Mouse (Mus musculus) forebrain, embryonic 16.5 days (tissue): Measurements from ENCODE around the gene Zfp593. TPM values are rescaled to one million over a fixed set of nuclear protein-coding genes. Genes with fewer than 3 reads are reported as not detected.

ENCODE experiments used
- ATAC-seq: fragments of 200-750 bp; cut with Nextera tagmentation; 2 replicates; pipeline ENCODE4 v1.8.0; 2017; ENCODE audit warnings: mild to moderate bottlenecking, moderate library complexity
- H3K27ac ChIP-seq: fragments of 300-500 bp; sonication (generic); 2 replicates; pipeline ENCODE4 v1.5.1; 2014; ENCODE audit warnings: low read length, control low read depth
- H3K27me3 ChIP-seq: fragments of 300-500 bp; sonication (generic); replicated peaks from 2 replicates; pipeline ENCODE4 v1.6.1; 2014; ENCODE audit warnings: low read length; ENCODE audit not compliant: control insufficient read depth, insufficient read depth
- H3K36me3 ChIP-seq: fragments of 300-500 bp; sonication (generic); 2 replicates; pipeline ENCODE4 v1.6.1; 2014; ENCODE audit not compliant: control insufficient read depth, insufficient read depth
- H3K4me1 ChIP-seq: fragments of 300-500 bp; sonication (generic); replicated peaks from 2 replicates; pipeline ENCODE4 v1.6.1; 2014; ENCODE audit warnings: low read length; ENCODE audit not compliant: control insufficient read depth, insufficient read depth
- H3K4me2 ChIP-seq: fragments of 300-500 bp; sonication (generic); 2 replicates; pipeline ENCODE4 v1.6.1; 2014; ENCODE audit warnings: mild to moderate bottlenecking, low read length, control low read depth
- H3K4me3 ChIP-seq: fragments of 300-500 bp; sonication (generic); replicated peaks from 2 replicates; pipeline ENCODE4 v1.5.1; 2014; ENCODE audit warnings: mild to moderate bottlenecking, low read length, control low read depth
- H3K9ac ChIP-seq: fragments of 300-500 bp; sonication (generic); replicated peaks from 2 replicates; pipeline ENCODE4 v1.6.1; 2014; ENCODE audit warnings: low read depth, low read length, control low read depth
- H3K9me3 ChIP-seq: fragments of 300-500 bp; sonication (generic); 2 replicates; pipeline ENCODE4 v1.6.1; 2016; ENCODE audit warnings: low read length; ENCODE audit not compliant: control insufficient read depth
- WGBS: fragments of 180-500 bp; shearing (Covaris S2); extraction: QIAGEN DNeasy Blood & Tissue Kit; methylation state at CpG from one replicate; pipeline ENCODE4 v1.1.7; 2014; 5-methylcytosine and 5-hydroxymethylcytosine counted together
- polyA plus RNA-seq: library from polyadenylated mRNA; unstranded; fragments of >200 nt; fragmentation: Nextera tagmentation; extraction: Ambion mirVana; gene quantifications from 2 replicates; pipeline ENCODE4 v1.2.1, GENCODE M21; 2015

Gene Zfp593
- polyA plus RNA-seq, 1 experiment from 2014 or later: 17.1 TPM

- Histone ChIP-seq H3K9ac (no peak overlapping the region), H3K27me3 (no peaks in the 10 kb centered on the region), H3K4me1 (no peaks in the 10 kb centered on the region), H3K4me2 (no peak overlapping the region), H3K4me3 (no peak overlapping the region), H3K36me3 (no peaks in the 10 kb centered on the region), H3K9me3 (no peaks in the 10 kb centered on the region), H3K27ac (no peak overlapping the region)
- WGBS: 82% methylated on average over 2 of the region's 2 CpGs
- ATAC-seq: no peak
Measured at GRCm38 (mm10) chr4:134199371-134199770, 46.0 kb downstream of the Zfp593 start.

Other genes with a start within 250 kb of the Zfp593 start
- 52.5 and 60.9 TPM in 2 replicates for gene Dhdds, start 244.7 kb downstream of the Zfp593 start, polyA plus RNA-seq
- gene Lin28a, start 226.8 kb downstream of the Zfp593 start, polyA plus RNA-seq: not detected in 2 replicates
- not detected in 2 replicates for gene Zfp683, start 191.8 kb downstream of the Zfp593 start, polyA plus RNA-seq
- 1.2 and 1.6 TPM in 2 replicates for gene Crybg2, start 184.8 kb downstream of the Zfp593 start, polyA plus RNA-seq
- gene Cd52, start 150.5 kb downstream of the Zfp593 start, polyA plus RNA-seq: 0.91 and 1.4 TPM in 2 replicates
- gene Ubxn11, start 143.0 kb downstream of the Zfp593 start, polyA plus RNA-seq: 13.3 and 13.6 TPM in 2 replicates
- 321 and 354 TPM in 2 replicates for gene Sh3bgrl3, start 116.8 kb downstream of the Zfp593 start, polyA plus RNA-seq
- gene Cep85, start 58.5 kb downstream of the Zfp593 start, polyA plus RNA-seq: 20.1 and 21.5 TPM in 2 replicates
- gene Gm7534, start 42.6 kb downstream of the Zfp593 start, polyA plus RNA-seq: not detected in 2 replicates
- not detected in 2 replicates for gene Catsper4, start 18.2 kb downstream of the Zfp593 start, polyA plus RNA-seq
- 0.21 and 0.33 TPM in 2 replicates for gene Cnksr1, start 7.2 kb downstream of the Zfp593 start, polyA plus RNA-seq
- gene E130218I03Rik, start 1.9 kb downstream of the Zfp593 start, polyA plus RNA-seq: 0.31 and 0.61 TPM in 2 replicates
- not detected in 2 replicates for gene Gm30191, start 1.3 kb upstream of the Zfp593 start, polyA plus RNA-seq
- gene Grrp1, start 8.5 kb upstream of the Zfp593 start, polyA plus RNA-seq: 12.2 and 12.5 TPM in 2 replicates
- 46.7 and 47.1 TPM in 2 replicates for gene Pdik1l, start 42.3 kb upstream of the Zfp593 start, polyA plus RNA-seq
- gene Trim63, start 69.5 kb upstream of the Zfp593 start, polyA plus RNA-seq: 0.15 and 0.26 TPM in 2 replicates
- 0.15 and 0.17 TPM in 2 replicates for gene Slc30a2, start 97.6 kb upstream of the Zfp593 start, polyA plus RNA-seq
- 0.45 and 0.56 TPM in 2 replicates for gene Extl1, start 138.3 kb upstream of the Zfp593 start, polyA plus RNA-seq
- 8.1 and 9.3 TPM in 2 replicates for gene Pafah2, start 150.7 kb upstream of the Zfp593 start, polyA plus RNA-seq
- gene Stmn1, start 222.7 kb upstream of the Zfp593 start, polyA plus RNA-seq: 7,901 and 8,250 TPM in 2 replicates